Mouse (Mus musculus) lung, embryonic 14.5 days (tissue): ENCODE measurements around the gene Uri1. TPM values are rescaled to one million over a fixed set of nuclear protein-coding genes. Genes with fewer than 3 reads are reported as not detected.

Experiments used
- ATAC-seq: fragments of 200-750 bp; cut with Nextera tagmentation; 2 replicates; pipeline ENCODE4 v1.8.0; 2017; ENCODE audit warnings: mild to moderate bottlenecking, moderate TSS enrichment, moderate library complexity; ENCODE audit not compliant: insufficient read depth
- DNase-seq: peaks from one replicate; pipeline ENCODE4 v3.0.0-alpha.2; 2015
- H3K27ac ChIP-seq: fragments of 300-500 bp; sonication (generic); 2 replicates; pipeline ENCODE4 v1.5.1; 2014; ENCODE audit warnings: low read depth, mild to moderate bottlenecking, moderate library complexity
- H3K27me3 ChIP-seq: fragments of 300-500 bp; sonication (generic); 2 replicates; pipeline ENCODE4 v1.6.1; 2014; ENCODE audit warnings: low read length, control low read depth; ENCODE audit not compliant: insufficient read depth
- H3K36me3 ChIP-seq: fragments of 300-500 bp; sonication (generic); 2 replicates; pipeline ENCODE4 v1.6.1; 2014; ENCODE audit warnings: control low read depth; ENCODE audit not compliant: insufficient read depth
- H3K4me1 ChIP-seq: fragments of 300-500 bp; sonication (generic); 2 replicates; pipeline ENCODE4 v1.6.1; 2014; ENCODE audit warnings: antibody characterized with exemption, control low read depth; ENCODE audit not compliant: insufficient read depth
- H3K4me2 ChIP-seq: fragments of 300-500 bp; sonication (generic); 2 replicates; pipeline ENCODE4 v1.6.1; 2014; ENCODE audit warnings: mild to moderate bottlenecking
- H3K4me3 ChIP-seq: fragments of 300-500 bp; sonication (generic); 2 replicates; pipeline ENCODE4 v1.5.1; 2014; ENCODE audit warnings: low read depth, low read length
- H3K9ac ChIP-seq: fragments of 300-500 bp; sonication (generic); 2 replicates; pipeline ENCODE4 v1.6.1; 2014
- H3K9me3 ChIP-seq: fragments of 300-500 bp; sonication (generic); 2 replicates; pipeline ENCODE4 v1.6.1; 2016; ENCODE audit warnings: low read depth, low read length, control low read depth
- CTCF ChIP-seq: IDR thresholded peaks from 2 replicates; pipeline ENCODE4 v1.5.1; 2016; ENCODE audit warnings: antibody characterized with exemption, low read depth
- WGBS: fragments of 180-500 bp; shearing (Covaris S2); extraction: QIAGEN DNeasy Blood & Tissue Kit; methylation state at CpG from one replicate; pipeline ENCODE4 v1.1.7; 2014; 5-methylcytosine and 5-hydroxymethylcytosine counted together
- polyA plus RNA-seq: library from polyadenylated mRNA; unstranded; fragments of >200 nt; fragmentation: Nextera tagmentation; extraction: Ambion mirVana; gene quantifications from 2 replicates; pipeline ENCODE4 v1.2.1, GENCODE M21; 2014

Uri1 gene
- polyA plus RNA-seq, 1 experiment from 2014 or later: 65.7 TPM

GRCm38 (mm10) chr7:37979729-37980128, 43.6 kb downstream of the Uri1 start:
- TF ChIP-seq CTCF: no peak
- H3K36me3 ChIP-seq: peaks cover 29% of the 10 kb centered on the region
- DNase-seq: no peak
- H3K27ac ChIP-seq: no peak overlapping the region
- no peak overlapping the region for H3K9ac ChIP-seq
- no peaks in the 10 kb centered on the region for H3K9me3 ChIP-seq
- no peaks in the 10 kb centered on the region for H3K4me1 ChIP-seq
- H3K4me3 ChIP-seq: no peak overlapping the region
- H3K4me2 ChIP-seq: no peak overlapping the region
- ATAC-seq: no peak
- WGBS: 89% methylated on average over 3 of the region's 3 CpGs
- H3K27me3 ChIP-seq: no peaks in the 10 kb centered on the region

GRCm38 (mm10) chr7:37978412-37978811, 44.9 kb downstream of the Uri1 start:
- Histone ChIP-seq H3K36me3 (peaks cover 29% of the 10 kb centered on the region), H3K4me2 (no peak overlapping the region), H3K27me3 (no peaks in the 10 kb centered on the region), H3K9me3 (no peaks in the 10 kb centered on the region), H3K9ac (no peak overlapping the region), H3K27ac (no peak overlapping the region), H3K4me3 (no peak overlapping the region), H3K4me1 (no peaks in the 10 kb centered on the region)
- DNase-seq (no peak), ATAC-seq (no peak)
- TF ChIP-seq CTCF: 0 out of 2 replicates have a peak, but pooled peaks have one; percentile 8
- 90% methylated on average over 4 of the region's 4 CpGs for WGBS

- H3K36me3 ChIP-seq: peaks cover 26% of the 10 kb centered on the region
- DNase-seq: no peak
- 89% methylated on average over 2 of the region's 2 CpGs for WGBS
Observed at GRCm38 (mm10) chr7:37977676-37978075, 45.7 kb downstream of the Uri1 start.

GRCm38 (mm10) chr7:37972999-37973555, 50.3 kb downstream of the Uri1 start:
- Histone ChIP-seq H3K4me1 (0 out of 2 replicates have a peak, but pooled peaks cover 6% of the 10 kb centered on the region), H3K27ac (no peak overlapping the region), H3K4me2 (no peak overlapping the region), H3K36me3 (peaks cover 3% of the 10 kb centered on the region; the same call in 1 of the 2 replicates), H3K27me3 (no peaks in the 10 kb centered on the region), H3K9ac (no peak overlapping the region), H3K9me3 (no peaks in the 10 kb centered on the region), H3K4me3 (no peak overlapping the region)
- ATAC-seq (no peak), DNase-seq (no peak)
- TF ChIP-seq CTCF: no peak
- 77% methylated on average over 2 of the region's 2 CpGs for WGBS

More at GRCm38 (mm10) chr7:37977676-37978075, 45.7 kb downstream of the Uri1 start:
- TF ChIP-seq CTCF: no peak
- Histone ChIP-seq H3K4me1 (no peaks in the 10 kb centered on the region), H3K4me3 (no peak overlapping the region), H3K27me3 (no peaks in the 10 kb centered on the region), H3K9me3 (no peaks in the 10 kb centered on the region), H3K4me2 (no peak overlapping the region), H3K27ac (no peak overlapping the region), H3K9ac (no peak overlapping the region)
- ATAC-seq: no peak

GRCm38 (mm10) chr7:37972571-37972970, 50.8 kb downstream of the Uri1 start:
- Histone ChIP-seq H3K27ac (no peak overlapping the region), H3K4me2 (no peak overlapping the region), H3K4me1 (0 out of 2 replicates have a peak, but pooled peaks cover 6% of the 10 kb centered on the region), H3K36me3 (peaks cover 3% of the 10 kb centered on the region; the same call in 1 of the 2 replicates), H3K27me3 (no peaks in the 10 kb centered on the region), H3K9ac (no peak overlapping the region), H3K4me3 (no peak overlapping the region), H3K9me3 (no peaks in the 10 kb centered on the region)
- ATAC-seq (no peak), DNase-seq (peak; percentile 72)
- peak; percentile 57 for TF ChIP-seq CTCF
- WGBS: 64% methylated on average over 9 of the region's 9 CpGs

- H3K9ac ChIP-seq: no peak overlapping the region
- no peaks in the 10 kb centered on the region for H3K4me1 ChIP-seq
- H3K9me3 ChIP-seq: no peaks in the 10 kb centered on the region
- WGBS: 89% methylated on average over 17 of the region's 17 CpGs
- H3K36me3 ChIP-seq: peaks cover 66% of the 10 kb centered on the region
- DNase-seq (no peak), ATAC-seq (no peak)
- no peak overlapping the region for H3K4me2 ChIP-seq
- H3K27me3 ChIP-seq: no peaks in the 10 kb centered on the region
- H3K4me3 ChIP-seq: no peak overlapping the region
- no peak for TF ChIP-seq CTCF
- no peak overlapping the region for H3K27ac ChIP-seq
Observed at GRCm38 (mm10) chr7:37962326-37962725, 61.0 kb downstream of the Uri1 start.

GRCm38 (mm10) chr7:37961247-37961646, 62.1 kb downstream of the Uri1 start:
- ATAC-seq (no peak), DNase-seq (no peak)
- H3K4me3 ChIP-seq: no peak overlapping the region
- peaks cover 65% of the 10 kb centered on the region for H3K36me3 ChIP-seq
- no peak overlapping the region for H3K4me2 ChIP-seq
- no peaks in the 10 kb centered on the region for H3K4me1 ChIP-seq
- no peak overlapping the region for H3K27ac ChIP-seq
- TF ChIP-seq CTCF: no peak
- no peaks in the 10 kb centered on the region for H3K27me3 ChIP-seq
- no peak overlapping the region for H3K9ac ChIP-seq
- H3K9me3 ChIP-seq: no peaks in the 10 kb centered on the region
- 77% methylated on average over 11 of the region's 11 CpGs for WGBS

- no peaks in the 10 kb centered on the region for H3K4me1 ChIP-seq
- no peak overlapping the region for H3K9ac ChIP-seq
- no peak overlapping the region for H3K27ac ChIP-seq
- ATAC-seq (no peak), DNase-seq (no peak)
- peaks cover 15% of the 10 kb centered on the region; the same call in 1 of the 2 replicates for H3K36me3 ChIP-seq
- H3K4me2 ChIP-seq: no peak overlapping the region
- no peak overlapping the region for H3K4me3 ChIP-seq
- H3K27me3 ChIP-seq: no peaks in the 10 kb centered on the region
- H3K9me3 ChIP-seq: no peaks in the 10 kb centered on the region
- no peak for TF ChIP-seq CTCF
- 75% methylated on average over 9 of the region's 9 CpGs for WGBS
Observed at GRCm38 (mm10) chr7:37951841-37952240, 71.5 kb downstream of the Uri1 start.
